Mouse (Mus musculus): ENCODE measurements around the gene Arhgef5. TPM values are rescaled to one million over a fixed set of nuclear protein-coding genes. Genes with fewer than 3 reads are reported as not detected.

Arhgef5 gene
- polyA plus RNA-seq, 1 experiment, result 14.5 TPM

- H3K4me3 ChIP-seq, result no peak overlapping the region
- no peak overlapping the region for H3K4me2 ChIP-seq (ENCODE audit: low read depth)
- H3K36me3 ChIP-seq (ENCODE audit: control insufficient read depth, insufficient read depth), result no peaks in the 10 kb centered on the region
- TF ChIP-seq TCF3 (IDR thresholded peaks at IDR 0.05; ENCODE audit: insufficient read length, low read depth) (no peak), CEBPB (IDR thresholded peaks at IDR 0.05; ENCODE audit: insufficient read depth, poor library complexity, severe bottlenecking) (no peak), SRF (IDR thresholded peaks at IDR 0.05; ENCODE audit: control insufficient read depth, insufficient read length, low read depth) (no peak), POLR2AphosphoS2 (IDR thresholded peaks at IDR 0.05; ENCODE audit: insufficient read length, low read depth) (no peak), MYOG (IDR thresholded peaks at IDR 0.05; ENCODE audit: control insufficient read depth in 1 of 3, insufficient read depth in 1 of 3, insufficient read length in 2 of 3, low read depth in 2 of 3) (no peak), MYOD1 (IDR thresholded peaks at IDR 0.05; ENCODE audit: control insufficient read depth in 1 of 3, insufficient read length in 2 of 3, low read depth in 2 of 3) (peak in 1 of 3 experiments; percentile 32), E2F4 (IDR thresholded peaks at IDR 0.05; ENCODE audit: insufficient read depth) (no peak), MAX (IDR thresholded peaks at IDR 0.05; ENCODE audit: low read depth) (no peak)
- H3ac ChIP-seq (ENCODE audit: control insufficient read depth, insufficient read length), result no peak overlapping the region
- H3K79me2 ChIP-seq (ENCODE audit: control insufficient read depth, insufficient read depth), result no peaks in the 10 kb centered on the region
- no peaks in the 10 kb centered on the region for H3K27me3 ChIP-seq (ENCODE audit: control insufficient read depth, insufficient read depth, insufficient read length)
These were observed 44.7 kb downstream of the Arhgef5 start for GRCm38 (mm10) chr6:43310071-43310470.

- Histone ChIP-seq H3K79me2 (ENCODE audit: control insufficient read depth, insufficient read depth) (no peaks in the 10 kb centered on the region), H3K27me3 (ENCODE audit: control insufficient read depth, insufficient read depth, insufficient read length) (no peaks in the 10 kb centered on the region), H3ac (ENCODE audit: control insufficient read depth, insufficient read length) (no peak overlapping the region), H3K36me3 (ENCODE audit: control insufficient read depth, insufficient read depth) (no peaks in the 10 kb centered on the region), H3K4me2 (ENCODE audit: low read depth) (peak overlapping the region; percentile 44), H3K4me3 (no peak overlapping the region)
- no peak for TF ChIP-seq POLR2A (IDR thresholded peaks at IDR 0.05; ENCODE audit: insufficient read length, low read depth)
- TF ChIP-seq MYOD1 (IDR thresholded peaks at IDR 0.05; ENCODE audit: control insufficient read depth in 1 of 3, insufficient read length in 2 of 3, low read depth in 2 of 3), result peak in 1 of 3 experiments; percentile 7
- peak in 1 of 3 experiments; percentile 62 for TF ChIP-seq MYOG (IDR thresholded peaks at IDR 0.05; ENCODE audit: control insufficient read depth in 1 of 3, insufficient read depth in 1 of 3, insufficient read length in 2 of 3, low read depth in 2 of 3)
These were observed 47.2 kb downstream of the Arhgef5 start for GRCm38 (mm10) chr6:43312546-43312945.

GRCm38 (mm10) chr6:43312961-43313656 is 47.7 kb downstream of the Arhgef5 start:
- Histone ChIP-seq H3K27me3 (ENCODE audit: control insufficient read depth, insufficient read depth, insufficient read length) (no peaks in the 10 kb centered on the region), H3K79me2 (ENCODE audit: control insufficient read depth, insufficient read depth) (no peaks in the 10 kb centered on the region), H3K4me2 (ENCODE audit: low read depth) (peak overlapping the region; percentile 44), H3K4me3 (no peak overlapping the region), H3K36me3 (ENCODE audit: control insufficient read depth, insufficient read depth) (no peaks in the 10 kb centered on the region), H3ac (ENCODE audit: control insufficient read depth, insufficient read length) (no peak overlapping the region)
- TF ChIP-seq POLR2A (IDR thresholded peaks at IDR 0.05; ENCODE audit: insufficient read length, low read depth) (no peak), CEBPB (IDR thresholded peaks at IDR 0.05; ENCODE audit: insufficient read depth, poor library complexity, severe bottlenecking) (no peak), MAX (IDR thresholded peaks at IDR 0.05; ENCODE audit: low read depth) (no peak), TCF3 (IDR thresholded peaks at IDR 0.05; ENCODE audit: insufficient read length, low read depth) (no peak), USF1 (IDR thresholded peaks at IDR 0.05; ENCODE audit: low read depth) (no peak), MYOG (IDR thresholded peaks at IDR 0.05; ENCODE audit: control insufficient read depth in 1 of 3, insufficient read depth in 1 of 3, insufficient read length in 2 of 3, low read depth in 2 of 3) (no peak), E2F4 (IDR thresholded peaks at IDR 0.05; ENCODE audit: insufficient read depth) (no peak), POLR2AphosphoS2 (IDR thresholded peaks at IDR 0.05; ENCODE audit: insufficient read length, low read depth) (no peak), TCF12 (IDR thresholded peaks at IDR 0.05; ENCODE audit: insufficient read depth, poor library complexity, severe bottlenecking) (no peak), SRF (IDR thresholded peaks at IDR 0.05; ENCODE audit: control insufficient read depth, insufficient read length, low read depth) (no peak), MYOD1 (IDR thresholded peaks at IDR 0.05; ENCODE audit: control insufficient read depth in 1 of 3, insufficient read length in 2 of 3, low read depth in 2 of 3) (no peak), REST (IDR thresholded peaks at IDR 0.05; ENCODE audit: insufficient read depth, insufficient read length) (no peak)

- H3ac ChIP-seq (ENCODE audit: control insufficient read depth, insufficient read length), result no peak overlapping the region
- H3K4me2 ChIP-seq (ENCODE audit: low read depth), result no peak overlapping the region
- no peak overlapping the region for H3K4me3 ChIP-seq
- no peaks in the 10 kb centered on the region for H3K79me2 ChIP-seq (ENCODE audit: control insufficient read depth, insufficient read depth)
- H3K36me3 ChIP-seq (ENCODE audit: control insufficient read depth, insufficient read depth), result no peaks in the 10 kb centered on the region
- no peaks in the 10 kb centered on the region for H3K27me3 ChIP-seq (ENCODE audit: control insufficient read depth, insufficient read depth, insufficient read length)
- TF ChIP-seq MAX (IDR thresholded peaks at IDR 0.05; ENCODE audit: low read depth), result no peak
- TF ChIP-seq REST (IDR thresholded peaks at IDR 0.05; ENCODE audit: insufficient read depth, insufficient read length), result no peak
- TF ChIP-seq TCF3 (IDR thresholded peaks at IDR 0.05; ENCODE audit: insufficient read length, low read depth), result no peak
- no peak for TF ChIP-seq POLR2A (IDR thresholded peaks at IDR 0.05; ENCODE audit: insufficient read length, low read depth)
- no peak for TF ChIP-seq SRF (IDR thresholded peaks at IDR 0.05; ENCODE audit: control insufficient read depth, insufficient read length, low read depth)
- no peak for TF ChIP-seq USF1 (IDR thresholded peaks at IDR 0.05; ENCODE audit: low read depth)
- TF ChIP-seq TCF12 (IDR thresholded peaks at IDR 0.05; ENCODE audit: insufficient read depth, poor library complexity, severe bottlenecking), result no peak
- TF ChIP-seq POLR2AphosphoS2 (IDR thresholded peaks at IDR 0.05; ENCODE audit: insufficient read length, low read depth), result no peak
- no peak for TF ChIP-seq E2F4 (IDR thresholded peaks at IDR 0.05; ENCODE audit: insufficient read depth)
- TF ChIP-seq CEBPB (IDR thresholded peaks at IDR 0.05; ENCODE audit: insufficient read depth, poor library complexity, severe bottlenecking), result no peak
- TF ChIP-seq MYOD1 (IDR thresholded peaks at IDR 0.05; ENCODE audit: control insufficient read depth in 1 of 3, insufficient read length in 2 of 3, low read depth in 2 of 3), result no peak
- TF ChIP-seq MYOG (IDR thresholded peaks at IDR 0.05; ENCODE audit: control insufficient read depth in 1 of 3, insufficient read depth in 1 of 3, insufficient read length in 2 of 3, low read depth in 2 of 3), result no peak
These were observed 68.1 kb downstream of the Arhgef5 start for GRCm38 (mm10) chr6:43333479-43333878.
